Mouse (Mus musculus) spleen, adult 18-20 months (tissue): ENCODE measurements around the gene Stub1.

Experiments
- DNase-seq, 2 experiments: peaks; one replicate each; pipeline ENCODE4 v3.0.0; 2022; ENCODE audit warnings: mixed read lengths in 2 of 2

The Stub1 gene

GRCm38 (mm10) chr17:25867836-25868600 lies 34.8 kb upstream of the Stub1 start:
- peak in 1 of 2 experiments; percentile 15 for DNase-seq

GRCm38 (mm10) chr17:25867509-25867835 lies 34.3 kb upstream of the Stub1 start:
- DNase-seq: no peak

- no peak for DNase-seq
Observed at GRCm38 (mm10) chr17:25866172-25866571, 33.0 kb upstream of the Stub1 start.

- DNase-seq: no peak
Observed at GRCm38 (mm10) chr17:25865288-25865687, 32.1 kb upstream of the Stub1 start.

- DNase-seq: no peak
Observed at GRCm38 (mm10) chr17:25864311-25864710, 31.1 kb upstream of the Stub1 start.

- no peak for DNase-seq
Observed at GRCm38 (mm10) chr17:25863681-25864080, 30.5 kb upstream of the Stub1 start.

- DNase-seq: no peak
Observed at GRCm38 (mm10) chr17:25861704-25862612, 28.8 kb upstream of the Stub1 start.

GRCm38 (mm10) chr17:25860832-25861703 lies 27.9 kb upstream of the Stub1 start, which contains the start of gene Wdr90:
Gene Wdr90, minus strand, starts transcription at chr17:25861501.
- DNase-seq: peak; percentile 80 to 83

GRCm38 (mm10) chr17:25860229-25860628 lies 27.0 kb upstream of the Stub1 start:
- DNase-seq: no peak

GRCm38 (mm10) chr17:25844396-25844901 lies 11.2 kb upstream of the Stub1 start, which contains the start of gene Rhot2:
Gene Rhot2, minus strand, starts transcription at chr17:25844851.
- peak; percentile 91 to 94 for DNase-seq

- no peak for DNase-seq
Observed at GRCm38 (mm10) chr17:25843636-25844395, 10.6 kb upstream of the Stub1 start.

GRCm38 (mm10) chr17:25843122-25843521 lies 9.9 kb upstream of the Stub1 start:
- DNase-seq: no peak

- no peak for DNase-seq
Observed at GRCm38 (mm10) chr17:25842509-25842908, 9.3 kb upstream of the Stub1 start.

GRCm38 (mm10) chr17:25841117-25841880 lies 8.1 kb upstream of the Stub1 start, which contains the start of gene Gm20683:
Gene Gm20683, minus strand, starts transcription at chr17:25841763.
- no peak for DNase-seq

GRCm38 (mm10) chr17:25840519-25840918 lies 7.3 kb upstream of the Stub1 start:
- no peak for DNase-seq

- DNase-seq: no peak
Observed at GRCm38 (mm10) chr17:25839455-25840235, 6.4 kb upstream of the Stub1 start.

- no peak for DNase-seq
Observed at GRCm38 (mm10) chr17:25838904-25839303, 5.7 kb upstream of the Stub1 start.

GRCm38 (mm10) chr17:25837533-25837932 lies 4.3 kb upstream of the Stub1 start:
- no peak for DNase-seq

GRCm38 (mm10) chr17:25837076-25837410 lies 3.8 kb upstream of the Stub1 start, which contains the start of gene Rhbdl1:
Gene Rhbdl1, minus strand, starts transcription at chr17:25837295.
- peak in 1 of 2 experiments; percentile 34 for DNase-seq
